Mouse (Mus musculus): ENCODE results near the gene Lmntd2.
"Not testable (repeated sequence)": the region's sequence is repeated elsewhere in the genome, so short reads cannot be mapped to it uniquely, and the experiment has no call there.

Gene Lmntd2

DNA sequence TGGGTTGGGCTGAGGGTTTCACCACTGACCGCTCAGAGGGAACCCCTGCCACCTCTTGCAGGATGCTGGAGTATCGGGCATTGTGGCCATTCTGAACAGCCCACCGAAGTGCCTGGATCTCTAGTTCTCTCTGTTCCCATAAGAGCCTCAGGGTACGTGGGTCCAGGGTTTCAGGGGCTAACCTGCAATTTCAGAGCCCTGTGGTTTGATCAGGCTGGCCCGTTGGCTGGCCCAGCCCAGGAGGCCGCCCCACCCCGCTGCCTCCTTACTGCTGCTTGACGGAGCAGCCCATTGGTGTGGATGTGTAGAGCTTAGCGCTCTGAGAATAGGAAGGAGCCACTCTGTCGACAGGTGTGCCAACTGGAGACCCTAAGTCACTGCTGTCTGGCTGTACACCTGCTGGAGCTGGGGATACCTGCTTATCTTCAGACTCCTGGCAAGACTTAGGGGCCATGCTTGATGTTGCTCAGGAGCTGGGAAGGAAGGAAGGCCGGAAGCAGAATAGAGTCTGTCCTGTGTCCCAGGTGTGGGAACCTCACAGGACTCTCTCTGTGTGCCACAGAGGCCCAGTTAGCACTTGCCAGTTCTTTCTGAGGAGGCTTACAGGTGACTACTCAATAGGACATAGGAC is at the start of gene Lmntd2:
Gene Lmntd2, minus strand, starts transcription at position 476 of the 631 bp plus-strand sequence.
- DNase-seq (ENCODE audit: low spot score), result no peak

DNA sequence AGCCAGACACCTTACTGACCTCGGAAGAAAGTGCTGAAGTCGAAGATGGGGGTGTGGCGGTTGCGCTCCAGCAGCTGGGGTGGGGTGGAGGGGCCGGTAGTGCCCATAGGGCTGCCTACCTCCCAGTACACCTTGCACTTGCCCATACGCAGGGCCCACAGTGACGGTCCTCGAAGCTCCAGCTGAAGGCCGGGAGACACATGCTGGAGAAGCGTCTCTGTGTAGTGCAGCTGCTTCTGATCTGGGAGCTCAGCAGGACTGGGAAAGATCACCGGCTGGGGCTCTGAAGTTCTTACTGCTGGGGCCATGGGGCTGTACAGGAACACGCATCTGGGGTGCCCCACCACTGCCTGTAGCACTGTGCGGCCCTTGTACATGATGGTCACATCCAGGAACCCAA is 49.8 kb upstream of the Lmntd2 start:
- no peak for DNase-seq (ENCODE audit: low spot score)

DNA sequence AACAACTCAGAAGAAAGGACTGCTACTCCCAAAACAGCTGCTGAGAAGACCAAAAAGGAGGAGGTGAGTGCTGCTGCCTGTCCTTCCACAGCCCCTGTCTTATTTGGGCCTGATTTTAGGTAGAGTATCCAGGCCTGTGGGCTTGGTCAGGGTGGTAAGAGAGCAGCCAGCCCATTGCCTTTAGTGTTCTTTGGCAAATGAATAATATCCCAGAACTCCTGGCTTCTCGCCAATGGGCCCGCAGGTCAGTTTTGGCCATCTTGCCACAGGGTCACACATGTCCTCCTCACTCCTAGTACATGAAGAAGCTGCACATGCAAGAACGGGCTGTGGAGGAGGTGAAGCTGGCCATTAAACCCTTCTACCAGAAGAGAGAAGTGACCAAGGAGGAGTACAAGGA is 47.6 kb upstream of the Lmntd2 start:
- no peak for DNase-seq (ENCODE audit: low spot score)

DNA sequence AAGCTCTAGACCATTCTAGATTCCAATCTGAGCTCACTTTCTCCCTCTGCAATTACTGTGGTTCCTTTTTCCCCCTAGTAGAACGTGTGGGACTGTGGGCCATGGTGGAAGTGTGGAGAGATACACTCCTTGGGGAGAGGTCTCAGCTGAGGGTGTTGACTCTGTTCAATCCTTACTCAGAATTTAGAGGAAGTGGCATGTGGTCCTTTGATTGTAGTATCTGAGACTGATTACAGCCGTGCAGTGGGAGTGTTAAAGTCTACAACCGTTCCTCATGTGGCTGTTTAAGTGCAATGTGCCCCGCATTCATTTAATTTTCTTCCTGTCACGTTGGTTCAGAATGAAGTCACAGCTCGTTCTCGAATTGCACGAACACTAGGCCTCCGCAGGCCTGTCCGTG is 42.3 kb upstream of the Lmntd2 start:
- DNase-seq (ENCODE audit: low spot score), result no peak

DNA sequence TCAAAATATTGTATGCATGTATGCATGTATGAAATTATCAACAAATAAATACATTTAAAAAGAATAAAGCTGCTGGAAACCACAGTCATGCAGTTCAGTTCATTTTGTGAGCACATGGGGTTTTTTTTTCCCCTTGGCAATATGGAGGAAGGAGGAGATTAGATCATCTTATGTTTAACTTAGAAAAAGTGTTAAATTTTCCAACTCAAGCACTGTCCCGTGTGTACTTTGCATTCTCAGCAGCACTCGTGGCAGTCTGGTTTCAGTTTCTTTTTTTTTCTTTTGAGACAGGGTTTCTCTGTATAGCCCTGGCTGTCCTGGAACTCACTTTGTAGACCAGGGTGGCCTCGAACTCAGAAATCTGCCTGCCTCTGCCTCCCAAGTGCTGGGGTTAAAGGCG is 36.6 kb upstream of the Lmntd2 start:
- not testable (repeated sequence) for DNase-seq (ENCODE audit: low spot score)

DNA sequence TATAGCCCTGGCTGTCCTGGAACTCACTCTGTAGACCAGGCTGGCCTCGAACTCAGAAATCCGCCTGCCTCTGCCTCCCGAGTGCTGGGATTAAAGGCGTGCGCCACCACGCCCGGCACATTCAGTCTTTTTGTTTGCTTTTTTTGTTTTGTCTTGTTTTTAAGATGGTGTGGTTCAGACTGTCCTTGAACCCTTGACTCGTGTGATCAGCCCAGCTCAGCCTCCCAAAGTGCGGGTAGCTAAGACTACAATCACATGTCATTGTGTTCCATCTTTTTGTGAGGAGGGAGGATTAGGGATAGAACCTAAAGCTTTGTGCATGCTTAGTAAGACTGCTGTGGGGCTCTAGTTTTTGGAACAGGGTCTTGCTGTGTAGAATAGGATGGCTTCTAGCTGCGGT is 17.7 kb upstream of the Lmntd2 start:
- DNase-seq (ENCODE audit: low spot score), result no peak

DNA sequence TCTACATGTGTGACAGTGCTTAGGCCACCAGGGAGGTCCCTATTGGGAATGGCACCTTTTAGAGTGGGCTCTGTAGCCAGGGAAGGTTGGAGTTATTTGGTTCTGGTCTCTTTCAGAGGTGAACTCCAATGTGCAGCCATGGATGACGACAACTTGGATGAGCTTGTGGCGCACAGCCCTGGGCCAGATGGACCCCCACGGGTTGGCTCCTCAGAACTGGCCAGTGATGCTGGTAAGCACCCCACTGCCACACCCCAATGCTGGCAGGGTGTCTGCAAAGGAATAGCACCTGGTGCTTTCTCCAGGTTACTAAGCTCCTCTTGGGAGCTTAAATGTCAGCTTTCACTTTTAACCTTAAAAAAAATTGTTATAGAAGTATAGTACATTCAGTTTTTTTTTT is 17.2 kb upstream of the Lmntd2 start:
- DNase-seq (ENCODE audit: low spot score), result no peak

DNA sequence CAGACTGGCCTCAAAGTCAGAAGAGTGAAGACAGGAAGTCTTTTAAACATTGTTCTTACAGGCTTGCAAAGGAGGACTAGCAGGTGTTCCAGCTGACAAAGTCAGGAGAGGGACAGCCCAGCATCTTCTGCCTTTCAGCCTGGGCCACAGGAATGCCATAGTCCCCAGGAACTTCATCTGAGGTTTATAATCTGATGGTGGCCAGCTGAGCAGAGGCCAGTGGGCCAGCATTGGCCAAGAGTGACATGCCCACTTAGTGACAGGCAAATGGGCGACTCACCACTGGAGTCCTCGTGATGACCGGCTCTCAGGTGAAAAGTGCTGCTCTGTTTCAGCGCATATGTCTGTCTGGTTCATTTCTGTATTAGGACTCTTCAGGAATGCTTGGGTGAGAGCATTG is 16.7 kb upstream of the Lmntd2 start:
- no peak for DNase-seq (ENCODE audit: low spot score)

DNA sequence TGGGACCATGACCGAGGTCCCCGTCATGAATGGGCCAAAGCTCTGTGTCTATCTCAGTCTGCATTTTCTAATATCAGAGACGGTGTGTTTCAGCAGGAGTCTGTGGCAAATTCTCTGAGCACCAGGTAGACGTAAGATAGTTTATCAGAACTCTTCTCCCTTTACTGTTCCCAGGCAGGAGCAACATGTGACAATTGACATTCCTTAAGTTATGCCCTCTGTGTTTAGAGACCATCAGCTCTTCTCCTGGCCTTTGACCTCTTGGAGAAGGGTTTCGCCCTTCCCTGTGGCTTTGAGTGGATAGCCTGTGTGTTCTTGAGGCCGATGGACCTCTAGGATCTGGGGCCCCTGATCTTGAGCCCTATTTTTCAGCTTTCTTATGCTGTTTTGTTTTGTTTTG is 15.8 kb upstream of the Lmntd2 start:
- DNase-seq (ENCODE audit: low spot score), result no peak

DNA sequence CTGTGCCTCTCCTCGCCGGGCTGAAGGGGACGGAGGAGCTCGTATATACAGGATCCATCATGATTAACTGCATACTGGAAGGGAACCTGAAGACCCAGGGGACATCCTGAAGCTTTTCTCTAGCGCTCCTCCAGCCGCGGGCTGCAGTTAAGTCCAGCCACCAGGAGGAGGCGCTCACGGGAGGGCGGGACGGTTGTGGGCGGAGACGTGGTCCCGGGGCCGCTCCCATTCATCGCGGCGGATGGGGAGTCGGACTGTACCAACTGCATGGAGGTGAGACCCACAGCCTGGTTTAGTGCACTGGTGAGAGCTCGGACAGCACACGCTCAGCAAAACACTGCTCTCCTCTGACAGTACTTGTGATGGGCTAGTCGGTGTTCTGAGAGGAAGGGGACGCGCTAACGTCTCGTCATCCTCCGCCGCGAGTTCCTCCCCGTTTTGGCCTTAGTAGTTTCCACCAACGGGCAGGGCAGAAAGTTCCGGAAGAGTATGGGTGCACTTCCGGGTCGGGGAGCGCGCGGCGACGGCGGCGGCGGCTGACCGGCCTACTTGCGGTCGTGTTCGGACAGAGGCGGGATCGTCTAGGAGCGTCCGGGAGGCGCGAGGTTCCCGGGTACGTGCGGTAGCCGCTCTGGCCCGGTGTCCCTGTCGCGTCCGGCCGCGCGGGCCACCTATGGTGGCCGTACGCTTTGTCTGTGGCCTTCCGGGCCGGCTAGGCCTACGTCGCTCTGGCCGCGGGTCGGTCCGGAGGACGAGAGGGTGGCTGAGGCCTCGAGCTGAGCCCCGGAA is 14.6 kb upstream of the Lmntd2 start, which contains the start of gene Phrf1:
Gene Phrf1, plus strand, starts transcription at position 506 of the 789 bp plus-strand sequence.
- DNase-seq (ENCODE audit: low spot score), result peak; percentile 91

DNA sequence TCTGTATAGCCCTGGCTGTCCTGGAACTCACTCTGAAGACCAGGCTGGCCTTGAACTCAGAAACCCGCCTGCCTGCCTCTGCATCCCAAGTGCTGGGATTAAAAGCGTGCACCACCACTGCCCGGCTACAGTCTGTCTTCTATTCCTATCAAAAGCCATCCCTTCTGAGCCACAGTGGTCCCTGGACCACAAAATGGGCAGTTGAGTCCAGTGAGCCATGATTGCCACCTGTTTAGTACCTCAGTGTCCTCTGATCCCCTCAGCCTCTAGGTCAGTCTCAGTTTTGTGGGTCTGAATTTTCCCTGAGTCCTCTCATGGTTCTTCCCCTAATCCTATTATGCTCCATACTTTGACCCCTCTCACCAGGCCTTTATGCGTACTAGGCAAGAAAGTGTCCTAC is 13.9 kb upstream of the Lmntd2 start:
- no peak for DNase-seq (ENCODE audit: low spot score)

DNA sequence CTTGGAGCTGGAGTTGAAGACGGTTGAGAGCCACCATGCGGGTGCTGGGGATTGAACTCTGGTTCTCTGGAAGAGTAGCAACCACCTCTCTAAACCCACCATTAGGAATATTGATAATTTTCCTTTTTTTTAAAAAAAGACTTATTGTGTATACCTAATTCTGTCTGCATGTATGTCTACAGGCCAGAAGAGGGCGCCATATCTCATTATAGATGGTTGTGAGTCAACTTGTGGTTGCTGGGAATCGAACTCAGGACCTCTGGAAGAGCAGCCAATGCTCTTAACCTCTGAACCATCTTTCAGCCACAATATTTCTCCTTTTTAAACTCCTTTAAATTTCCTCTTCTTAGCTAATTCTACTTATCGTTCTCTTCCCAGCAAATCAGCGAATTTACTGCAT is 12.7 kb upstream of the Lmntd2 start:
- DNase-seq (ENCODE audit: low spot score), result no peak

DNA sequence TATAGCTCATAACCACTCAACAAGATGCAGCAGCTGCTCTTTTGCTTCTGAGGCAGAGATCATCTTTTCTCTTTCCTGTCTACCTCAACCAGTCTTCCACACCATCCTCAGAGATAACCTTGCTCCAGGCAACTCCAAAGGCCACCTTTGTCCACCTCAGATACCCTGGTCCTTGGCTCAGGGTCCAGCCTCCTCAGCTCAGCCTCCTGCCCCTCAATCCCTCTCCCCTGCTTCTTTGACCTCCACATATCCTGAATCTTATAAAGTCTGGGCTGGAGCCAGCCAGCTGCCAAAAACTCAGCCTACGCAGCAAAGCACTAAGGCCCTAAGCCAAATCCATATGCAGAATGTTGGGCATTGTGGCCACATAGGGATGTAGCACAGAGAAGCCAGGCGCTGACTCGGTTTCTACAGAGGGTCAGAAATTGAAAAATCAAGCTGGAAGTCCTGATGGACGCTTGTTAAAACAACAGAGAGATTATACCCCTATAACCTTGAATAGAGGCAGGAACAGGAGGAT is 8.9 kb upstream of the Lmntd2 start:
- DNase-seq (ENCODE audit: low spot score), result no peak

DNA sequence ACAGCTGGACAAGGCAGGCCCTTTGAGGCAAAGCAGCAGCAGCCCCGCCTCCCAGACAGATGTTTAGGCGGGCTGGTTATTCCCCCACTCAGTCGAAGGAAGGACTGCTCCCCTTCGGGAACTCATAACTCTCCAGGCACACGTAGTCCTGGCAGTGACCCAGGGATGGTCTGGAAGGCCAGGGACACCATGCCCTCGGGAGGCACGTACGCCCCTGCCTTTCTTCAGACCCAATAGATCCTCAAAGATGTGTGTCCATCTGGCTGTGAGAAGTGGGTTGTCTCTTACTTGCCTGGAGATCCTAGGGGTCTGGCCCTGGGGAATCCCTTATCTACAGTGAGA is 8.2 kb upstream of the Lmntd2 start:
- DNase-seq (ENCODE audit: low spot score), result no peak

DNA sequence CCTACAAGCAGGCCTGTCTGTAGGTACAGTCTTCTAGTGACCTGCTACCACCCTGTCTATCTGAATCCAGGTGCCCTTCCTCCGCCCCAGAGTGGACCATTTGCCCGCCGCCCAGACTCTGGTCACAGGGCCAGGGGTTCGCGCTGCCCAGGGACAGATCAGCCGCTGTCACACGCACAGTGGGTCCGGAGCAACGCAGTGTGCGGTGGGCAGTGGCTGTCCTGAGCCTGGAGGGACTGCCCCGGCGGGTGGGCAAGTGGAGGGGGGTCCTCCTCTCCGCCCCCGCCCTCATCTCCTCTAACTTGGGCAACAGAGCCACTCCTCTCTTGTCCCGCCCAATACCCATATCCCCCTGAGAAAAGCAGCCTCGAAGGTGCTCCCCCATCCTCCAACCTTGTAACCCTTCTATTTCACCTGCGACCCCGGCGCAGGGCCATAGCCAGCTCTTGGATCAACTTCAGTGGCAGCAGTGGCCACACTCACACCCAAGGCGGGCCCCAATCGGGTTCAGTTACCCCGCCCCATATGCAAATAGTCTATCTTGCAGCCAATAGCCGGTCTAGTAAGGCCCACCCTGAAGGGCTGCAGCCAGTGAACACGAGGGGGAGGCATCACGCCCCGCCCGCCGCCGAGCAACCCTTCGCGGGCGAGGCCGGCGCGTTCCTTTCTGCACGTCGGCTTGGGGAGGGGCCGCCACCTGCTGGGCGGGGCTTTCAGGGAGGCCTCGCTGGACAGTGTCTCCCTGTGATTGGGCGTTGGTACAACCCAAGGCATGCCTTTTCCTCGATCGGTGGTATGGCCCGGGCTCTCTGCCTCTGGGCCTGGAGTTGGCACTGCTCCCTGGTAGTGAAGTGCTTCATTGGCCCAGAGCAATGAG is 7.6 kb upstream of the Lmntd2 start:
- peak; percentile 96 for DNase-seq (ENCODE audit: low spot score)

DNA sequence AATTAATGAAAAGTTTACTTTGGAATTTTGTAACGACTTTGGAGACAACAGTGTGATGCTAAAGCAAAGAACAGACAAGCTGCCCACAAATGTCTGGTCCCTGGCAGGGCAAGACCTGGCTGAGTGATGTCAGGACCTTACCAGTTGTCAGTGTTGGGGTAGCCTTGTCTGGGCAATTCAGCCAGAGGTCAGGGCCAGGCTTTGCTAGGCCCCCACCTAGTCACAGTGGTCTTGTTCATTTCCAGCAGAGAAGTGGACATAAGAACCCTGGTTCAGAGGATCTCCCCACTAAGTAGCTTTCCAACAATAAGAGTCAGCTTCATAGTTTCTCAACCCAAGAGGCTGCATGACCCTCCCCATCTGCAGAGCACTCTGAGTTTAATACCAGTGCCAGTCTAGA is 6.5 kb upstream of the Lmntd2 start:
- DNase-seq (ENCODE audit: low spot score), result no peak

DNA sequence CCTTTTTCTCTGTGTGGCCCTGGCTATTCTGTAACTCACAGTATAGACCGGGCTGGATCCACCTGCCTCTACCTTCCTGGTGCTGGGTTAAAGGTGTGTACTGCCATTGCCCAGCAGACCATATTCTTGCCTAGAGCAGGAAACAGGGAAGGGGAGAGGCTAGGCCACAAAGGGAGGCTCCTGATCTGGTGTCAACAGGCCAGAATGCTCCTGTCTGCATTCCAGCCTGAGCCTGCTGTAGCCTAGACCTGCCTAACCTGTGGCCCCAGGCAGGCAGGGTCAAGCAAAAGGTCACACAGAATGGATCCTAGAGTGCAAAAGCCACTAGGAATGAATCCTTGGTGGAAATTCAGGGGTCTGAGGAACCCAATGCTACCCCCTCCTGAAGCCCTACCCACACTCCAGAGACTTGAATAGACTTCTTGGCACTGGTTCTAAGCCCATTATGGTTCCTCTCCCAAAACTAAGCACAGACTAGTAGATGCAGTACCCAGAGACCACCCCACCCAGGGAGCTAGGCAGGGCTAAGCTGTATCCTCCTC is 5.7 kb upstream of the Lmntd2 start:
- no peak for DNase-seq (ENCODE audit: low spot score)

DNA sequence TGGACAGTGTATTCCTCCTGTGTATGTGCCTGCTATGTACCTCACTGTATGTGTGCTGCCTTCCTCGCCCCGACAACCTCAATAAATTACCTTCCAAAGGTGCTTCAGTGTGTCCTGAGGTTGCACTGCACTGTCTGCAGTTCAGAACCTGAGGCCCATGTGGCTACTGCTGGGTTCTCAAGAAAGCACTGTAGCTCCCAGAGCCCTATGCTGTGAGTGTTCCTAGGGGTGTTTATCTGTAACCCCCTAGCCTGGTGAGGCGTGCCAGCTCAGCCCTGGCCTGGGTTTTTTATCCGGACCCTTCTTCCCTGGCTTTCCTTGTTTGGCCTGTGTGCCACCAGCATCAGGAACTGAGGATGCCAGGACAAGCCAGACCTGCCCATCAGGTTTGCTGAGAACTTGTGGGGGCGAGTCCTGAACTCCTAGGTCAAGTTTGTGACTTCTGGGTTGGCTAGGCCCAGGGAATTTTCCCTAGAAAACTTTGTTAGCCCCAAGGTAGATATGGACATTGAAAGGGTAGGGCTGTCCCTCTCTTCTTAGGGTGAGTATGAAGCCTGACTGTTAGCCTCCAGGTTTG is 4.8 kb upstream of the Lmntd2 start:
- no peak for DNase-seq (ENCODE audit: low spot score)

DNA sequence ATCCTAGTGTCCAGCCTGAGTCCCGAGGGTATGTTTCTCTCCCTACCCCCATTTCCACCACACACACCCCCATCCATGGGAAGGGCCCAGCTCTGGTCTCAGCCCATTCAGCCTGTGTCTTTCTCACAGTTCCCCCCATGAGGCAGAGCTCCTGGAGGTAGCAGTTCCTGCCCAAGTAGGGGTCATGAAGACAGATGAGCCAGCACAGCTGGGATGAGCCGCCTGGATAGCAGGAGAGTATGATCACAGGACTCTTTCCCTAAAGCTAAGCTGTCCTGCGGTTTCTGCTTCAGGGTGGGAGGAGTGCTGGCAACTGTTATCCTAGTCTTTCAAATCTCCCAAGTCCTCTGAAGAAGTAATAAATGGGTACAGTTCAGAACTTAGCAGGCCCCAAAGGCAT is 4.3 kb upstream of the Lmntd2 start:
- DNase-seq (ENCODE audit: low spot score), result no peak

DNA sequence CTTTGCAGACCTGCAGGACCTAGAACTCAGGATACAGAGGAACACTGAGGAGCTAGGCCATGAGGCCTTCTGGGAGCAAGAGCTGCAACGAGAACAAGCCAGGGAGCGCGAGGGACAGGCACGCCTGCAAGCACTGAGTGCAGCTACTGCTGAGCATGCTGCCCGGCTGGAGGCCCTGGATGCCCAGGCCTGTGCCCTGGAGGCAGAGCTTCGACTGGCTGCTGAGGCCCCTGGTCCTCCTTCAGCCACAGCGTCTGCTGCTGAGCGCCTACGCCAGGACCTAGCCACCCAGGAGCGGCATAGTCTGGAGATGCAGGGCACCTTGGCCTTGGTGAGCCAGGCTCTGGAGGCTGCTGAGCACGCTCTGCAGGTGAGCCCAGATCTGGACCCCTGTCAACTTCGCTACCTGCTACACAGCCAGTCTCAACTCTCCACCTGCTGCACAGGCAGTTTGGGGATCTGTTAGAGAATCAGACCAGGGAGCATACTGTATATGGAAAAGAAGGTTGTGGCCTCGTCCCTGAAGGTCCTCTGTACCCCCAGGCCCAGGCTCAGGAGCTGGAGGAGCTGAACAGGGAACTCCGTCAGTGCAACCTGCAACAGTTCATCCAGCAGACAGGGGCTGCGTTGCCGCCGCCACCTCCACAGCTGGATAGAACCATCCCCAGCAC is 3.6 kb upstream of the Lmntd2 start:
- no peak for DNase-seq (ENCODE audit: low spot score)

DNA sequence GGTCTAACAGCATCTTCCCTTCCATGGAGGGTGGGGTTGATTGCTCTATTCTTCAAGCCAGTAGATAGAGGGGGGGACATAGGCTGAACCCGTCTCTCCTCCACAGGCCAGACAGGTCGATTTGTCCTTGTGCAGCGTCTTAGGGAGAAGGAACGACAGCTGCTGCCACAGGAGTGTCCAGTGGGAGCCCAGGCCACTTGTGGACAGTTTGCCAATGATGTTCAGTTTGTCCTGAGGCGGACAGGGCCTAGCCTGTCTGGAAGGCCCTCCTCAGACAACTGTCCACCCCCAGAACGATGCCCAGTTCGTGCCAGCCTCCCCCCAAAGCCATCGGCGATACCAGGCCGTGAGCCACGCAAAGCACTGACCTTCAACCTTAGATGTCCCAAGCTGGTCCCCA is 3.0 kb upstream of the Lmntd2 start:
- no peak for DNase-seq (ENCODE audit: low spot score)
